Mouse (Mus musculus): ENCODE data around the gene 2810021J22Rik. TPM values are rescaled to one million over a fixed set of nuclear protein-coding genes. Genes with fewer than 3 reads are reported as not detected.
"Not testable (repeated sequence)": the region's sequence is repeated elsewhere in the genome, so short reads cannot be mapped to it uniquely, and the experiment has no call there.

The 2810021J22Rik gene
- polyA plus RNA-seq (2012; rRNA removed) = 1.3 and 2.8 TPM in 2 replicates

GRCm38 (mm10) chr11:58867039-58867953 is at the start of gene 2810021J22Rik:
Gene 2810021J22Rik, plus strand, starts transcription at chr11:58867216.
- WGBS = 2% methylated on average over 37 of the region's 37 CpGs
- DNase-seq (ENCODE audit: low read depth, low spot score) = peak; percentile 76

- not testable (repeated sequence) for DNase-seq (ENCODE audit: low read depth, low spot score)
Observed at GRCm38 (mm10) chr11:58828937-58829336, 38.1 kb upstream of the 2810021J22Rik start, which contains the start of gene Olfr312. Gene Olfr312, plus strand, starts transcription at chr11:58829237.

DNA sequence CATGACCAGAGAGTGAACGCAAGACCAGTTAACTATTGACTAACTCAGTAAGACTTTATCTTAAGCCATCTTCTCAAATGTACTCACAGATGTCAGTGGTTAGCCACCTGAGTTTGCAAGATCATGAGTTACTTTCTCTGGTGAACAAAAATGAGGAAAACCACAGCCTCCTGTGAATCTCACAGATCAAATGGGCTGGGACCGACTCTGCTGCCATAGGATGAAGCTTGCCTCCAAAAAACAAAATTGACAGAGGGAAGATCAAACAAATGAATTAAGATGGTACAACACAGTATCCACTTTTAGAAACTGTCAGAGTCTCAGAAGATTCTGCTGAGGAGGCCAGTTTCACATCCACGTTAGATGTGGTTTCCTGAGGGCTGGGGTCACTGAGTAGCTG is 37.3 kb upstream of the 2810021J22Rik start:
- no peak for DNase-seq (ENCODE audit: low read depth, low spot score)
- WGBS = 76% methylated on average over 3 of the region's 3 CpGs

GRCm38 (mm10) chr11:58832541-58832940 is 34.5 kb upstream of the 2810021J22Rik start:
- WGBS = 61% methylated on average over 3 of the region's 3 CpGs
- DNase-seq (ENCODE audit: low read depth, low spot score) = not testable (repeated sequence)

- DNase-seq (ENCODE audit: low read depth, low spot score) = not testable (repeated sequence)
Observed at GRCm38 (mm10) chr11:58838951-58839350, 28.1 kb upstream of the 2810021J22Rik start, which contains the start of gene Olfr311. Gene Olfr311, plus strand, starts transcription at chr11:58839251.

GRCm38 (mm10) chr11:58846919-58847461 is 20.0 kb upstream of the 2810021J22Rik start, which contains the start of gene Gm12258:
Gene Gm12258, plus strand, starts transcription at chr11:58847158.
- DNase-seq (ENCODE audit: low read depth, low spot score) = peak; percentile 98
- WGBS = under 1% methylated on average over 24 of the region's 24 CpGs

GRCm38 (mm10) chr11:58847636-58848035 is 19.4 kb upstream of the 2810021J22Rik start:
- 38% methylated on average over 9 of the region's 9 CpGs for WGBS
- no peak for DNase-seq (ENCODE audit: low read depth, low spot score)

- DNase-seq (ENCODE audit: low read depth, low spot score) = no peak
- 68% methylated on average over 2 of the region's 2 CpGs for whole genome bisulfite sequencing
Observed at GRCm38 (mm10) chr11:58849731-58850130, 17.3 kb upstream of the 2810021J22Rik start.

DNA sequence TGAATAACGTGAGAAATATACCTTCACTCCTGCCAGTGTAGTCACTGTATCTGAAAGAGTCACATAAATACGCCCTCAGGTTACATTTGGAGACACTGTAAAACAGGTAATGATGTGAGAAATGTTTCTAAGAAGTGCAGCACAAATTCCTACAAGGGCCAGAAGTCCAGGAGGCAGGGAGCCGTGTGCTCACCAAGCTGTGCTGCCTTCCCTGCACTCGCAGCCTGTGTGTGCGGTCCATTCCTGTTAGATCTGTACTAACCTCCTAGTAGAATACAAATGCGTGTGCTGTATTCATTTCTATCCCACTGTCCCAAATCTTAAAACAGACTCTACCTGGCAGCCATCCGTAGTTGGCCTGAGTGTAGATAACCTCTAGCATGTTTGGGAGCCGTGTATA is 6.3 kb upstream of the 2810021J22Rik start:
- 97% methylated on average over 8 of the region's 8 CpGs for WGBS
- no peak for DNase-seq (ENCODE audit: low read depth, low spot score)

DNA sequence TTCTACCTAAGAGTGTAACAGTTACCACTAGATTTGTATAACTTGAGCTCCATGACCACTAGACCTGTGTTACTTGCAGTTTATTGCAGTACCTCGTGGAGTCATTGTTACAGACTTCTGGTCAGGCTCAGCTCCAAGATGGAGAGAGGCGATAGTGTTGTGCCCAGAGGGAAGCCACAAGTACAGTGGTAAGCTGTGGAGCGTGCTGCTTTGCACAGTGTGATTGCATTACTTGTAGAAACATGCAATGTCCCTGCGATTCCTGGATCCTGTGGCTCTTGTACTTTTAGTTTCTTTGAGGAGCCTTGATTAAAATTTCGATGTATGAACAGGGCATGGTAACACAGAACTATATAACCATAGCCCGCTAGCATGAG is 926 bp downstream of the 2810021J22Rik start:
- no peak for DNase-seq (ENCODE audit: low read depth, low spot score)
- 74% methylated on average over 6 of the region's 6 CpGs for WGBS

DNA sequence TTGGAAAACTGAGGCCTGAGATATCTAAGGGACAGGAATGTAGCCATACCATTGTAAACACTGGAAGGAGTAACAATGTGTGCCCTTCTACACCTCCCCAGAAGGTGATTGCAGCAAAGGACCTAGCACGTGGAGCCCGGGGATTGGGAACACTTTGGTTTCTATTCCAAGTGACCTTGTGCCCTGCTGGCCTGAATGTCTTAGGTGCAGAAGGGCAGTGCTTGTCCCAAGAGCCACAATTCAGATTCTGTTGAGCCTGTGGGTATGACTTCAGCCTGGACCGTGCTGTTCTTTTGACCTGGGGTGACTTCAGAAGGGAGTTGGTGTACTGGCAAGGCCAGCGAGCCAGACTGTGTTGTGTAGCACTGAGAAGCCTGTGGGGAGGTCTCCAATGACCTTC is 3.9 kb downstream of the 2810021J22Rik start:
- DNase-seq (ENCODE audit: low read depth, low spot score) = no peak
- 84% methylated on average over 4 of the region's 4 CpGs for WGBS

DNA sequence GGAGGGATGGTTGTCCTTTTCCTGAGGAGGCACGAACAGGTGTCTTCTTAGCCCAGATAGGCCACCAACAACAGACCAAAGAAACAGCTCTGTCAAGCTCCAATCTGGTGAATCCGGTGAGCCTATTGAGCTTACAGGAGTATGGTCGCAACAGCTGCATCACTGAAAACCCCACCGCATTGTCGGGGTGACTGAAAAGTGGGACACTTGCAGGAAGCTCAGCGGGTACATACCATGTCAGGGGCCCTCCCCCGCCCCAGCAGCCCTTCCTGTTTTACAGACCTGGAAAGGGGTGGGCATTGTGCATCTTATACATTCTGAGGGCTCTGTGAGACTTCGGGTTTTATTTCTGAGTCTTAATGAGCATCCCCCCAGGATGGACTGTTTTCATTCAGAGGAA is 16.7 kb downstream of the 2810021J22Rik start:
- 80% methylated on average over 8 of the region's 8 CpGs for WGBS
- DNase-seq (ENCODE audit: low read depth, low spot score) = no peak

- WGBS = 89% methylated on average over 10 of the region's 10 CpGs
- DNase-seq (ENCODE audit: low read depth, low spot score) = no peak
Observed at GRCm38 (mm10) chr11:58890511-58890910, 23.5 kb downstream of the 2810021J22Rik start.

DNA sequence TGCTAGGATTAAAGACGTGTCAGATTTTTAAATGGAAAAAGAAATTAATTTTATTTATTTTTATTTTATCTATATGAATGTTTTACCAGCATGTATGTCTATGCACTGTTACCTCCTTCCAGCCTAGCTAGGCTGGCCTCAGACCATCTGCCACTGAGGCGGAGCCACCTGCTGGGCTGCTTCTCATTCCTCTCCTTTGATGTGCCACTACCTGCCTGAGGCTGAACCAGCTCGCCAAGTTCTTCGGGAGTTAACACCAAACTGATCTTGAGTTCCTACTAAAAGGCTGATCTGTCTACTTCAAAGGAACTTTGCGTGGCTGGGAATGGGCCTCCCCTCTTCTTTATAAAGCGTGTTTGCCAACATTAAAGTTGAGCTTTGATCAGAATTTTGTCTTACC is 27.4 kb downstream of the 2810021J22Rik start:
- 87% methylated on average over 6 of the region's 6 CpGs for WGBS
- no peak for DNase-seq (ENCODE audit: low read depth, low spot score)

DNA sequence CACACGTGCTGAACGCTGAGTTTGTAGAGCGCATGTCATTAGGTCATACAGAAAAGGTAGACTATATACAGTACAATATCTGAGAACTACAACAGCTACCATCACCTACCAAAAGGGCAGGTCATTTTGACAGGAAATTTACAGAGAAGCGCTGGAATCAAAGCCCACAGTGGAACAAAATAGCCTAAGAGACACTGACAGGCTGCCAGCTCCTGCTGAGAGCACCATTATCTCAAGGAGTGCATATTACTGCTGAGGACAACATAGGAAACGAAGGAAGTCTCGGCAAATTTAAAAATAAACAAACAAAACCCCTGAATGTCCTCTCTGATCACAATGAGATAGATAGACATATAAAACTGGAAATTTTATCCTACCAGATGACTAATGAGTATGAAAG is 30.5 kb downstream of the 2810021J22Rik start:
- DNase-seq (ENCODE audit: low read depth, low spot score) = no peak
- WGBS = 90% methylated on average over 6 of the region's 6 CpGs

GRCm38 (mm10) chr11:58901080-58901479 is 34.1 kb downstream of the 2810021J22Rik start:
- DNase-seq (ENCODE audit: low read depth, low spot score) = no peak

DNA sequence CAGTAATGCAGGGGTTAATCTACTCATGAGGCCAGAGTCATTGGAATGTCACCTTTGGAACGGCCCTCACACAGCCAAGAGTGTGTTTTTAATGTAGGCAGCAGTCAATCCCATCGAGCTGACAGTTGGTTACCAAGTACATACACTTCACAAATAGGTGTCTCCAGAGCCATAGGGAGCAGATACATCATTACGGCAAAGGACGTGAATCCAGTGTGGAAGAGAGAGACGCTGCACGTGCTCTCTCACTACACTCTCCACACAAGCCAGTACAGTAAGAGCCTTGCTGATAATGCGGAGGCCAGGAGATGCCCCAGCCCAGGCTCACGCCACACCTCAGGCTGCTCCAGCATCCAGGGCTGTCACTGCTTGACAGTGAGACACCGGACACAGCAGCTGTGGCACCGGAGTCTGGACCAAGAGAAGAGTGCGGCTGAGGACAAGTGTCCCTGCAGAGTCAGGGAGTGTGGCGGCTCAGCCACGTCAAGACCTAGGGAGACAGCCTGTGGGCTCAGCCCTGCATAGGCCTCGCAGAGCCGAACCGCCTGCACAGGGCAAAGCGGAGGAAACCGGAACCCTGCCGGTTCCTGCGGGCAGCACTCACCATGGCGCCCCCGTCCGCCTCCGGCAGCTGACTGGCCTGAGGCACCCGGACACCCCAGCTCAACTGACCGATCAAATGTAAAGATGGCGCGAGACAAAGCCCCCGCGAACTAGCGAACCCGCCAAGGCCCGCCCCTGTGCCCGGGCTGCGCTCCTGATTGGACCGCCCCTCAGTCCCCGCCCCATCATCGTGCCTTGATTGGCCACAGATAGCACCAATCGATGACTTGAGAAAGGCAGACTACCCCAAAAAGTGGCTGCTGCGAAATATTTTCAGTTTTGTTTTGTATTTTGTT is 36.7 kb downstream of the 2810021J22Rik start, which contains the start of gene Zfp39:
Zfp39 (minus strand) TSS at position 715 of the 899 bp plus-strand sequence.
- under 1% methylated on average over 40 of the region's 40 CpGs for WGBS
- DNase-seq (ENCODE audit: low read depth, low spot score) = peak; percentile 65

DNA sequence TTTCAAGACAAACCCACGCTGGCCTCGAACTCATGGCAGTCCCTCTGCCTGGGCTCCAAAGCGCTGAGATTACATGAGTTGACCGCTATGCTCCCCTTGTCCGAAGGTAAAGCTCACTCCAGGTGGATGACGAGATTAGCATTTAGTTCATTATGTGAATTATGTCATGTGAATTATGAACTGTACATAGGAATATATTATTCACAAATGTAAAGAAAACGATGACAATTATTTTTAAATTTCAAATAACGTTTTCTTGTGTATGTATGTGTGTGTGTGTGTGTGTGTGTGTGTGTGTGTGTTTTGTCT is 37.3 kb downstream of the 2810021J22Rik start:
- under 1% methylated on average over 8 of the region's 8 CpGs for WGBS
- no peak for DNase-seq (ENCODE audit: low read depth, low spot score)

GRCm38 (mm10) chr11:58904838-58905237 is 37.8 kb downstream of the 2810021J22Rik start:
- DNase-seq (ENCODE audit: low read depth, low spot score) = no peak

GRCm38 (mm10) chr11:58913776-58914175 is 46.8 kb downstream of the 2810021J22Rik start:
- no peak for DNase-seq (ENCODE audit: low read depth, low spot score)
- 54% methylated on average over 1 of the region's 1 CpGs for WGBS

More at GRCm38 (mm10) chr11:58904838-58905237, 37.8 kb downstream of the 2810021J22Rik start:
- 61% methylated on average over 6 of the region's 6 CpGs for WGBS

Measured in large intestine, adult 2 months (tissue).